Mouse (Mus musculus): ENCODE results near the gene Ms4a4d.
A peak's percentile ranks its signal among the peaks of the same experiment; 100 is the strongest.

Gene Ms4a4d

DNA sequence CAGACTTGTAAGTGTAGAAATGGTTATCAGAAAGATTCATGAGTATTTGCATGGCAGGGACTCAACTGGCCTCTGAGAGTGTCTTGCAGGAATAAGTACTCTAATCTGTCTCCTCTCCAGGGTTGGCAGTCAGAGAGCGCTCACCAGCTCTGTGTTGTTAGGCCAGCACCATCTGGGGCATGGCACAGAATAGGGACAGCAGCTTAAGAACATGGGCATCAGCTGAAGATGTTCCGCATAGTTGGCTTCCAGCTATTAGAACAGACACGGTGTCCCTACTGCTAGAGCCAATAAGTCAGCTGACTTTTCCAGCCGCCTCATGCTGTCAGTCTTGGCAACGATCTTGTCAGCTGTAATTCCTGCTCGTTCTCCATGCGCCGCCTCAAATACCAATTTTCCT lies 38.4 kb downstream of the Ms4a4d start:
- no peak for DNase-seq (ENCODE audit: low spot score in 2 of 2)

DNA sequence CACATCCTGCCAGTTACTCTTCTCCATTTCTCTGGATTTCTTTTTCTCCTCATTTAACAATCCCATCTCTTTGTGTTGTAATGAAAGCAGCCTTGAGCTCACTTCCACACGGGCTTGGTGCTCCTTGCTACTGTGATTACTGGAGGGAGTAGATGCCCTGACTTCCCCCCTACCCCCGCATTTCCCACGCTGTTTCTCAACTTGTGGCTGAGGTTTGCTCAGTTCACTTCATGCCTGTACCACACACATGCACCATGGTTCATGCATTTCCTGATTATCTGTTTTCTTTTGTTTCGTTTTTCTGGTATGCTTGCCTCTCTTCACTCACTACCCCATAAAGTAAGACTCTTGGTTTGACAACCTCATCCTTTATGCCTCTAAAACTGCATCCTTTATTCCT lies 52.6 kb downstream of the Ms4a4d start:
- DNase-seq (ENCODE audit: low spot score in 2 of 2), result no peak

- no peak for DNase-seq (ENCODE audit: low spot score in 2 of 2)
These were observed 53.4 kb downstream of the Ms4a4d start for GRCm38 (mm10) chr19:11589891-11590449.

DNA sequence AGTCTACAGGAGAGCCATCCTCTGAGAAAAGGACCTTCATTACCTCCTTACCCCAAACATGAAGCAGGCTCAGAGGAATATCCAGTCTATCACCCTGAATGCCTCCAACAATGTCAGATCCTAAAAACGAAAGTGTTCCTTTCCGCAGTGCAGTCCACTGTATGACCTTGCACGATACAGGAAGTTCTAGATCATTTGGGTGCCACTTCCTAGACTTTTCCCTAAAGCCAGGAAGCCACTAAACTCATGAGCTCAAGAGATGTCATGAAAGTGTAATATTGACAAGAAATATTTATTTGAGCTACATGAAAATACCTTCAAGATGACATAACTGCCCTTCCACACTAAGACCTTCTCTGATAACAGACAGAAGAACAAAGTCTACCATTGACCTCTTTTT lies 64.7 kb downstream of the Ms4a4d start:
- no peak for DNase-seq (ENCODE audit: low spot score in 2 of 2)

GRCm38 (mm10) chr19:11602026-11602425 lies 65.4 kb downstream of the Ms4a4d start:
- peak in 1 of 2 experiments; percentile 14 for DNase-seq (ENCODE audit: low spot score in 2 of 2)

GRCm38 (mm10) chr19:11604603-11605002 lies 68.0 kb downstream of the Ms4a4d start, which contains the start of gene Ms4a6d:
TSS of gene Ms4a6d (minus strand) at chr19:11604849.
- no peak for DNase-seq (ENCODE audit: low spot score in 2 of 2)

All from frontal cortex, postnatal 10 days (tissue).